Mouse (Mus musculus) cerebellum, postnatal 4 days (tissue): ENCODE data around the gene Cyb561.

ENCODE experiments used
- DNase-seq, 2 experiments: peaks; one replicate each; pipeline ENCODE4 v3.0.0; 2022; ENCODE audit warnings: low spot score in 2 of 2, mixed read lengths in 1 of 2

The Cyb561 gene

DNA sequence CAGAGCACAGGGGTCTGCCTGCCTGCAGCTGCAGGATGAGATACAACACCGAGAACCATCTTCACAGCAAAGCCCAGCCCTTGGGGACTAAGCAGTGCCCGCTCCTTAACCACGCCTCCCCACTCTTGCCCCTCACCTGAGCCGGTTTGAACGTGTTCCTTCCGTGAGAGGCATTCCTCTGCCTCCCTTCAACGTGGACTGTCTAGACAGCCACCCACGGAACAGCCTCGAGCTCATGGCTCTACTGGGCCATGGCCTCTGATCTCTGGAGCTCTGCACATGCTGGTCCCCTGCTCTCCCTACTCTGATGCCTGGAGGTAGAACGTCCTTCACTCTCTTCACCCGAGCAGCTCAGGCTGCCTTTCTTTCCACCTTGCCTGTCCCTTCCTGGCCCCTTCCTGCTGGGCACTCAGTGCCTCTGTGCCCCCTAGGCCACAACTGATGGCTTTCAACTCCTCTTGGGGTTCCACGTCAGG is at the start of gene Cyb561:
Cyb561 (minus strand) TSS at position 426 of the 476 bp plus-strand sequence.
- no peak for DNase-seq

DNA sequence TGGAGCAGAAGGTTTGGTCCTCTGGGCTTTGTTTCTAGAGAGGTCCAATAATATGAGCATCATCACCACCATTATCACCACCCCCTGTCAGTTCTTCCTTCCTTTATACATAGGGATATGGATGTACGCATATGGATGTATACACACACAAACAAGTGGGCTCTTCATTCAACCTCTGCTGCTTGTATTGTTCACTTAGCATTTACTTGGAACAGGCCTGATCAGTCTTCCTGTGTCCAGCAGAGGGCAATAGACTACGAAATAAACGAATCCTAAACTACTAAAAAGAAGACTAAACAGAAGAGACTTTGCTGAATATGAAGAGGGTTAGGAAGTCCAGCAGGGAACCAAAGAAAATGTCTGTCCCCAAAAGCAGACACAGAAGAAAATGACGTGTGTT is 48.6 kb upstream of the Cyb561 start:
- no peak for DNase-seq

- no peak for DNase-seq
Observed at GRCm38 (mm10) chr11:106000062-106000461, 46.9 kb upstream of the Cyb561 start.

- DNase-seq = no peak
Observed at GRCm38 (mm10) chr11:105994375-105994774, 41.2 kb upstream of the Cyb561 start, which contains the start of gene Ace3. TSS of gene Ace3 (plus strand) at chr11:105994675.

- DNase-seq = no peak
Observed at GRCm38 (mm10) chr11:105990231-105990630, 37.1 kb upstream of the Cyb561 start.

GRCm38 (mm10) chr11:105989446-105989845 is 36.3 kb upstream of the Cyb561 start:
- DNase-seq = no peak

- no peak for DNase-seq
Observed at GRCm38 (mm10) chr11:105987446-105987845, 34.3 kb upstream of the Cyb561 start.

- no peak for DNase-seq
Observed at GRCm38 (mm10) chr11:105984452-105984851, 31.3 kb upstream of the Cyb561 start.

DNA sequence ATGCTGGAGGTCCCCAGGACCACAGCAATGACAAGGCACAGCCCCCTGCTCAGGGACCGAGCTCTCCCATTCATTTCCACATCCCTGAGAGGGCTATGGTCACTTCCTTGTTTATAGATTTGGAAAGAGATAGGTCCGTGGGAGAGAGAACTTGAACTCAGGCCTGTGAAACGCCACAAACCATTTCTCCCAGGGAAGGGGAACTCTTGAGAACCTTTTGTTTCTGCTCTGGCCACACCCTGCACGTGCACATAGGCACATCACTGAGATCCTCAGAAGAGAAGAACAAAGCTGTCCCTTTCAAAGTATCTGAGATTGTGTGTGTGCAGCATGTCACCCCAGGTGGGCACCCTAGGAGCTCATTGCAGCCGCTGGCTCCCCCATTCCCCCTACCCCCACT is 25.5 kb upstream of the Cyb561 start:
- no peak for DNase-seq

DNA sequence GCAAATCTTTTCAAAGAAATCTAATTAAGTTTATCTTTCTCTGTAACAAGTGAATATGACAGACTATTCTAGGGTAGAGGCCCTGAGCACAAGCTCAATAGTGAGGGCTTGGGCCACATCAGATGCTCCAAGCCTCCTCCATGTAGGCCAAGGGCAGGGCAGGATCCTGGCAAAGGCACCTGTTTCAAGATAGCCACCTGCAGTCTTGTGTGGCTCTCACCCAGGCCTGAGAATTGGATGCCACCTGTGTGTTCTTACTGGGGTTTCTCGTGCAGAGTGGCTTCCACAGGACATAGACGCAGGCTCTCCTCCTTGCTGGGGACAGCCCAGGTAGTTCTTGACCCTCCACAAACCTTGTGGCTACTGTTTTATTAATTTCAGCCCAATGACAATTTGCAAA is 25.1 kb upstream of the Cyb561 start:
- DNase-seq = no peak

DNA sequence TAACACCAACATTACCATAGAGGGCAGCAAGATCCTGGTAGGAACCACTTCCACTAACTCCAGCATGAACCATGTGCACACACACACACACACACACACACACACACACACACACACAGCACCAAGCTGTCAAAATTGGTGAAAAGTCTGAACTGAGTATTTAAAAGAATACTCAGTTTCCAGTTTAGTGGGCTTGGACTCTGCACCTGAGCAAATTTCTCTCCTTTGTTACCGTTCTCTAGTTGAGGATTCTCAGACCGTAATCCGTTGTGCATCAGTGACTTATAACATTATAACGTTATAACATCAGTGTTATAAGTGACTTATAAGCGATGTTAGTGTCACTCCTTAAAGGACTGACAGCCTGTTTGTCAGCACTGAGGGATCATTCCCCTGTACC is 22.5 kb upstream of the Cyb561 start:
- no peak for DNase-seq

- no peak for DNase-seq
Observed at GRCm38 (mm10) chr11:105975050-105975449, 21.9 kb upstream of the Cyb561 start.

- DNase-seq = no peak
Observed at GRCm38 (mm10) chr11:105974593-105974992, 21.5 kb upstream of the Cyb561 start.

DNA sequence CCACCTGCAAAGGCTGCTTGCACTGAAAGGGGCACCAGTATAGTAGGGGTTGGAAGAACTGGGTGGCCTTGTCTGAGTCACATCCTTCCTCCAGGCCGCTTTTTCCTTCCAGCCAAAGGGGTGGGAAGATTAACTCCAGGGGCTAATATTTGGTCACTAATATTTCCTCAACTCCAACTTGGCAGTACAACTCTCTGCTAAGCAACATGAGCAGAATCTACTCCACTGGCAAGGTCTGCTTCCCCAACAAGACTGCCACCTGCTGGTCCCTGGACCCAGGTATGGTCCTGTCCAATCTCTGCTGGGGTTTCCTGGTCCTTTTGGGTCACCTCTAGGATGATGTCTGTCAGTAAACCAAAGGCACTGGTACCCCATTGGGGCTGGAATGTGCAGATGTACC is 16.4 kb upstream of the Cyb561 start:
- no peak for DNase-seq

- no peak for DNase-seq
Observed at GRCm38 (mm10) chr11:105968948-105969347, 15.8 kb upstream of the Cyb561 start.

- DNase-seq = peak in 1 of 2 experiments; percentile 32
Observed at GRCm38 (mm10) chr11:105967741-105968574, 14.8 kb upstream of the Cyb561 start, which contains the start of gene Ace. TSS of gene Ace (plus strand) at chr11:105967945.

- no peak for DNase-seq
Observed at GRCm38 (mm10) chr11:105966288-105966687, 13.2 kb upstream of the Cyb561 start.

DNA sequence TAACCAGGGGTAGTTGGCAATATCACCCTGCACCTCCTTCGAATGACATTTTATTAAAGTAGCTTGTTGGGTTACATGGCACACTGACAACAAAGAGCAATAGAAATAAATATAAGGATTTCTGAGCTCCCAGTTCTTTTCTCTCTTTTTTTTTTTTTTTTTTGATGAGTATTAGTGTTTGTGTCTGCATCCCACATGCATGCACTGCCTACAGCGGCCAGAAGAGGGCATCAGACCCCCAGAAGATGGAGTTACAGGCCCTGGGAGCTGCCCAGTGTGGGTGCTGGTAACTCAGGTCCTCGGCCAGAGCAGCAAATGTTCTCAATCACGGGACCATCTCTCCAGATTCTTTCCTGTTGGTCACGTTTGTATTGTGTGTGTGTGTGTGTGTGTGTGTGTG is 11.6 kb upstream of the Cyb561 start:
- DNase-seq = no peak

GRCm38 (mm10) chr11:105959355-105959754 is 6.2 kb upstream of the Cyb561 start:
- DNase-seq = peak in 1 of 2 experiments; percentile 58

DNA sequence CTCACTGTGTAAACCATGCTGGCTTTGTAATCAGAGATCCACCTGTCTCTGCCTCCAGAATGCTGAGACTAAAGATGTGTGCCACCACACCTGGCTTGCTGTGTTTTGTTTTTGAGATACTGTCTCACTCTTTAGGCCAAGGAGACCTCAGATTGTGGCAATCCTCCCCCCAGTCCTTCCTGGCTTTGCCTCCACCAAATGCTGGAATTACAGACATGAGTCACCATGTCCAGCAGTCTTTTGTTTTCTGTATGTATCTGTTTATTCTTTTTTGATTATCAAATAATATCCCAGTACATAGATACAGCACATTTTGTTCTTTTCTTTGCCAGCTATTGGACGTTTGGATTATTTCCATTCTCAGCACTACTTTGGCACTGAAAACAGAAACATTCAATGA is 5.4 kb upstream of the Cyb561 start:
- no peak for DNase-seq

DNA sequence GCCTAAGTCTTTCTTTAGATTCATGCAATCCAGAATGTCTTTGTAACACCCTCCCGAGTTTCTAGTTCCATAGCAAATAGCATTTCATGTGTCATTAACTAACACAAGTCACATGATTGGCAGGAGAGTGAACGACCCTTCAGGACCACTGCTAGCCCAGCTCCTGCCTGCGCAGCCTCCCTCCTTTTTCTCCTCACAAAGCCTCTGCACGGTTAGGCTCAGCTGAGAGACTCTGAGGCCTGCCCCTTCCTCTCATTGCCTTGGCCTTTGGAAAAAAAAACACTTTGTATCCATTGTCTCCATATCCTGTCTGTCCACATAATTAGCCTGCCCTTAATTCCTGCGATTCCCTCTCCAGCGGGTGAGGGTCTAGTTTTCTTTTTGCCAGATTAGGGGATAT is 4.4 kb upstream of the Cyb561 start:
- no peak for DNase-seq

DNA sequence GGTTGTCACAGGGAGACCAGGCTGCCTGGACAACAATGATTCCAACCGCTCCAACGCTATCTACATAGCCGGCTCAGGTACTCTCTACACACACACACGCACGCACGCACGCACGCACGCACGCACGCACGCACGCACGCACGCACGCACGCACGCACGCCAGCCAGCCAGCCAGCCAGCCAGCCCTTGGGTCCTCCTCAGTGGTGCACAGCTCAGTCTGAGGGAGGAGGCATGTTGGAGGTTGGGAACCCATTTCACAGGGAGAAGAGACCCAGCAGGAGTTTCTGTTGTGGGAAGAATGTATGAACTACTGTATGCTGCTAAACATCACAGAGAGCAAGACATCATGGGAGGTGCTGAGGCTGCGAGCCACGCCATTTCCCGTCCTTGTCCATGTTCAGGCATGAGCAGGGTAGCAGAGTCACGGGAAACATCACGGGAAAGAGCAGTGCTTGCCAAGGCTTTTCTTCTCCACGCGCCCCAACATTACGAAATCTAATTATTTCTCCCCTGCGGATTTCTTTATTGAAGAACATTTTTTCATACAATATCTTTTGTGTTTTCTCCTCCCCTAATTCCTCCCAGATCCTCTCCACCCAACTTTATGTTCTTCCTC is 2.8 kb upstream of the Cyb561 start:
- DNase-seq = no peak

- no peak for DNase-seq
Observed at GRCm38 (mm10) chr11:105953402-105953801, 266 bp upstream of the Cyb561 start.
